Mouse (Mus musculus) liver, embryonic 14.5 days (tissue): Measurements from ENCODE around the gene Cadm2. TPM values are rescaled to one million over a fixed set of nuclear protein-coding genes. Genes with fewer than 3 reads are reported as not detected.

Experiments
- ATAC-seq: fragments of 200-750 bp; cut with Nextera tagmentation; 2 replicates; pipeline ENCODE4 v1.8.0; 2017; ENCODE audit warnings: moderate number of reproducible peaks, mild to moderate bottlenecking, moderate library complexity; ENCODE audit not compliant: insufficient read depth
- DNase-seq, 3 experiments: peaks; one replicate each; pipeline ENCODE4 v3.0.0-alpha.2; 2012 to 2013; ENCODE audit warnings: low read depth in 3 of 3, low spot score in 3 of 3
- H3K27ac ChIP-seq: fragments of 300-500 bp; sonication (generic); 2 replicates; pipeline ENCODE4 v1.5.1; 2014; ENCODE audit warnings: moderate library complexity, mild to moderate bottlenecking, control low read depth, inconsistent platforms
- H3K27me3 ChIP-seq: fragments of 300-500 bp; sonication (generic); 2 replicates; pipeline ENCODE4 v1.6.1; 2014; ENCODE audit warnings: mild to moderate bottlenecking, low read length, moderate library complexity; ENCODE audit not compliant: control insufficient read depth, insufficient read depth
- H3K36me3 ChIP-seq: fragments of 300-500 bp; sonication (generic); replicated peaks from 2 replicates; pipeline ENCODE4 v1.6.1; 2014; ENCODE audit warnings: low read depth; ENCODE audit not compliant: control insufficient read depth, insufficient read depth
- H3K4me1 ChIP-seq, 2 experiments: fragments of 200-500 bp in 1 of 2; fragments of 300-500 bp in 1 of 2; sonication (generic) in 1 of 2; replicated peaks; 2 replicates each; pipeline ENCODE4 v1.6.1; 2012 to 2014; ENCODE audit warnings: antibody characterized with exemption in 1 of 2, inconsistent platforms in 1 of 2, low read length in 1 of 2; ENCODE audit not compliant: control insufficient read depth in 2 of 2, insufficient read depth in 2 of 2
- H3K4me2 ChIP-seq: fragments of 300-500 bp; sonication (generic); 2 replicates; pipeline ENCODE4 v1.6.1; 2014; ENCODE audit warnings: low read depth, mild to moderate bottlenecking, control low read depth, moderate library complexity
- H3K4me3 ChIP-seq, 2 experiments: fragments of 200-500 bp in 1 of 2; fragments of 300-500 bp in 1 of 2; sonication (generic) in 1 of 2; 2 replicates each; pipeline ENCODE4 v1.5.1; 2012 to 2014; ENCODE audit warnings: low read depth in 2 of 2, low read length in 2 of 2, mild to moderate bottlenecking in 2 of 2, control low read depth in 1 of 2, inconsistent platforms in 1 of 2, moderate library complexity in 1 of 2; ENCODE audit not compliant: insufficient read depth in 1 of 2
- H3K9ac ChIP-seq: fragments of 300-500 bp; sonication (generic); replicated peaks from 2 replicates; pipeline ENCODE4 v1.6.1; 2014; ENCODE audit warnings: mild to moderate bottlenecking, control low read depth, moderate library complexity
- H3K9me3 ChIP-seq: fragments of 300-500 bp; sonication (generic); 2 replicates; pipeline ENCODE4 v1.6.1; 2016; ENCODE audit warnings: low read length, mixed read lengths; ENCODE audit not compliant: control insufficient read depth
- CTCF ChIP-seq: IDR thresholded peaks from 2 replicates; pipeline ENCODE4 v1.5.1; 2016; ENCODE audit warnings: antibody characterized with exemption, low read depth, control low read depth
- EP300 ChIP-seq: IDR thresholded peaks from 2 replicates; pipeline ENCODE4 v1.6.1; 2016; ENCODE audit warnings: antibody characterized with exemption, low read depth
- WGBS: fragments of 180-500 bp; shearing (Covaris S2); extraction: QIAGEN DNeasy Blood & Tissue Kit; methylation state at CpG from one replicate; pipeline ENCODE4 v1.1.7; 2014; ENCODE audit not compliant: insufficient replicate concordance; 5-methylcytosine and 5-hydroxymethylcytosine counted together
- polyA plus RNA-seq, 2 experiments: library from polyadenylated mRNA; depleted of rRNA in 1 of 2; stranded (reverse) in 1 of 2; unstranded in 1 of 2; fragments of >200 nt; fragmentation: Nextera tagmentation in 1 of 2; extraction: Ambion mirVana in 1 of 2; gene quantifications; 2 replicates each; pipeline versions ENCODE4 v1.2.1 to v1.2.3; 2012 to 2014

Gene Cadm2
- polyA plus RNA-seq, 2 experiments, result 0.06 TPM; not detected in 1

- H3K4me2 ChIP-seq, result no peak overlapping the region
- WGBS, result 61% methylated on average over 3 of the region's 3 CpGs
- H3K27me3 ChIP-seq, result no peaks in the 10 kb centered on the region
- no peaks in the 10 kb centered on the region for H3K9me3 ChIP-seq
- H3K9ac ChIP-seq, result no peak overlapping the region
- H3K4me1 ChIP-seq, result no peaks in the 10 kb centered on the region
- DNase-seq (no peak), ATAC-seq (no peak)
- H3K4me3 ChIP-seq, result no peak overlapping the region
- H3K36me3 ChIP-seq, result no peaks in the 10 kb centered on the region
- TF ChIP-seq EP300 (no peak), CTCF (no peak)
- no peak overlapping the region for H3K27ac ChIP-seq
These were observed 795.8 kb downstream of the Cadm2 start for GRCm38 (mm10) chr16:66824866-66825265.

GRCm38 (mm10) chr16:66811495-66811894, 809.2 kb downstream of the Cadm2 start:
- ATAC-seq (no peak), DNase-seq (no peak)
- H3K27ac ChIP-seq, result no peak overlapping the region
- no peak overlapping the region for H3K4me2 ChIP-seq
- H3K4me3 ChIP-seq, result no peak overlapping the region
- H3K9me3 ChIP-seq, result no peaks in the 10 kb centered on the region
- no peaks in the 10 kb centered on the region for H3K4me1 ChIP-seq
- H3K9ac ChIP-seq, result no peak overlapping the region
- H3K36me3 ChIP-seq, result no peaks in the 10 kb centered on the region
- no peak for TF ChIP-seq CTCF
- no peak for TF ChIP-seq EP300
- no peaks in the 10 kb centered on the region for H3K27me3 ChIP-seq

- Histone ChIP-seq H3K4me2 (no peak overlapping the region), H3K9ac (no peak overlapping the region), H3K4me3 (no peak overlapping the region), H3K36me3 (no peaks in the 10 kb centered on the region), H3K27me3 (no peaks in the 10 kb centered on the region), H3K4me1 (no peaks in the 10 kb centered on the region), H3K9me3 (no peaks in the 10 kb centered on the region), H3K27ac (no peak overlapping the region)
- TF ChIP-seq EP300 (no peak), CTCF (no peak)
- no peak for ATAC-seq
- 59% methylated on average over 3 of the region's 3 CpGs for WGBS
- DNase-seq, result no peak
These were observed 822.5 kb downstream of the Cadm2 start for GRCm38 (mm10) chr16:66798204-66798603.

GRCm38 (mm10) chr16:66793067-66793466, 827.6 kb downstream of the Cadm2 start:
- ATAC-seq, result no peak
- H3K27ac ChIP-seq, result no peak overlapping the region
- no peaks in the 10 kb centered on the region for H3K4me1 ChIP-seq
- H3K9me3 ChIP-seq, result no peaks in the 10 kb centered on the region
- TF ChIP-seq EP300, result no peak
- no peak for TF ChIP-seq CTCF
- no peak overlapping the region for H3K9ac ChIP-seq
- no peak overlapping the region for H3K4me2 ChIP-seq
- DNase-seq, result no peak
- H3K27me3 ChIP-seq, result no peaks in the 10 kb centered on the region
- H3K36me3 ChIP-seq, result no peaks in the 10 kb centered on the region
- H3K4me3 ChIP-seq, result no peak overlapping the region
- 54% methylated on average over 3 of the region's 3 CpGs for WGBS

- Histone ChIP-seq H3K27ac (no peak overlapping the region), H3K36me3 (no peaks in the 10 kb centered on the region), H3K4me2 (no peak overlapping the region), H3K4me1 (no peaks in the 10 kb centered on the region), H3K4me3 (no peak overlapping the region), H3K9ac (no peak overlapping the region), H3K9me3 (no peaks in the 10 kb centered on the region), H3K27me3 (no peaks in the 10 kb centered on the region)
- no peak for DNase-seq
- 73% methylated on average over 4 of the region's 4 CpGs for WGBS
- TF ChIP-seq CTCF (no peak), EP300 (no peak)
- ATAC-seq, result no peak
These were observed 848.8 kb downstream of the Cadm2 start for GRCm38 (mm10) chr16:66771883-66772282.

- Histone ChIP-seq H3K4me3 (no peak overlapping the region), H3K9ac (no peak overlapping the region), H3K36me3 (no peaks in the 10 kb centered on the region), H3K27me3 (no peaks in the 10 kb centered on the region), H3K4me2 (no peak overlapping the region), H3K9me3 (no peaks in the 10 kb centered on the region), H3K27ac (no peak overlapping the region), H3K4me1 (no peaks in the 10 kb centered on the region)
- TF ChIP-seq EP300 (no peak), CTCF (no peak)
- DNase-seq (no peak), ATAC-seq (no peak)
- 67% methylated on average over 4 of the region's 4 CpGs for WGBS
These were observed 851.2 kb downstream of the Cadm2 start for GRCm38 (mm10) chr16:66769545-66769944.
